Mouse (Mus musculus) adrenal gland, postnatal 36 days (tissue): ENCODE measurements around the gene Dpp10. TPM values are rescaled to one million over a fixed set of nuclear protein-coding genes. Genes with fewer than 3 reads are reported as not detected.

Experiments used
- DNase-seq, 2 experiments: peaks; one replicate each; pipeline ENCODE4 v3.0.0; 2021; ENCODE audit warnings: mixed read lengths in 1 of 2
- long read RNA-seq, 2 experiments: library from polyadenylated mRNA; stranded (forward); transcript quantifications; one replicate each; pipeline ENCODE4 v2.0.0; 2021; ENCODE audit warnings: borderline sequencing depth in 2 of 2
- total RNA-seq, 2 experiments: library from RNA; stranded (reverse); gene quantifications; 2 replicates each; pipeline ENCODE4 v1.2.3; 2021

Dpp10 gene
- under 1 TPM; 0.10 to 0.49 TPM for total RNA-seq
- long read RNA-seq, experiment 1, full-length matches to known transcripts: 1 of 1 reads
- long read RNA-seq, experiment 1, partial matches to known transcripts: 0 of 1 reads
- long read RNA-seq, experiment 1, other reads (novel, unspliced or antisense): 0 of 1 reads
- long read RNA-seq, experiment 2: 0 reads

- DNase-seq: no peak
Measured at GRCm38 (mm10) chr1:124044925-124045640, at the start of gene Dpp10. Gene Dpp10 (minus strand): TSS chr1:124045559.

- DNase-seq: no peak
Measured at GRCm38 (mm10) chr1:124048544-124048943, 3.2 kb upstream of the Dpp10 start.

DNA sequence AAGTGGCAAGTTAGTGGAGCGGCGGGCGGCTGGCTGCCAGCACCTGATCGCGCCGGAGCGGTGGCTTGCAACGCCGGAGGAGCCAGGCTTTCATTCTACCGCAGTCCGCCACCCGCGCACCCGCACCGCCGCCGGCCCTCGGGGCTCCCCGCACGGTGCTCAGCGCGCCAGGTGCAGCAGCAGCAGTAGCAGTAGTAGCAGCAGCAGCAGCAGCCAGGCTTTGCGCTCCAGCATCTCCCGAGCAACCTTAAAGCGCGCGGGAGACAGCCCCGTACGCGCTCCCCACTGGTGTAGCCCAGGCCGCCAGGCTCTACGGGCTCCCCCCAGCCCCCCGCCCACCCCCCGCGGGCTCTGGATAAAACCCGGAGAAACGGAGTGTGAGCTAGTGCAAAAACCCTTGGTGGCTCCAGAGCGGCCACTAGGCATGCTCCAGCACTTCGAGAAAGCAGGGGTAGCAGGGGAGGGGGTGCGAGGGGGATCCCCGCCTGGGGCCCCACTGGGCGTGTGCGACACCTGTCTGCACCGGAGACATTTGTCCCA, 472 bp upstream of the Dpp10 start:
- DNase-seq: peak; percentile 0 to 11

DNA sequence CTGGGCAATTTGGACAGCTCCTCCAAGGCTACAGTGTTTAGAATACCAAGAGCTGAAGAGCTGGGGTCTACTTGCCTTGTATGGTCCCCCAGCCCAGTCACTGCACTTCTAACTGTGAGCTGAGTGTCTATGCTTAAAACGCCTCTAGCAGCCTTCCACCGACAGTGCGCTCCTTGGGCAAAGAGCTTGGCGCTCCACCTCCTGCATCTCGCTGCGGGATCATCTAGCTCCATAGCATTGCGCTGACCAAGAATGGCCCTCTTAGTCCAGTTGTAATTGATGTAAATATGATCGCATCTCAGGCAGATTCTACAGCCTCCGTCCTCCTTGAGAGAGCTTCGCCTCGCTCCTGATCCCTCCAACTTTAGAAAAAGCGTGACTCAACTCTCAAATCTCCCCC, 1.2 kb downstream of the Dpp10 start:
- no peak for DNase-seq

GRCm38 (mm10) chr1:124043421-124043820, 1.9 kb downstream of the Dpp10 start:
- no peak for DNase-seq

GRCm38 (mm10) chr1:124041559-124041958, 3.8 kb downstream of the Dpp10 start:
- DNase-seq: peak; percentile 23 to 30

- no peak for DNase-seq
Measured at GRCm38 (mm10) chr1:124035306-124035990, 9.9 kb downstream of the Dpp10 start.

GRCm38 (mm10) chr1:124032677-124033076, 12.7 kb downstream of the Dpp10 start:
- no peak for DNase-seq

GRCm38 (mm10) chr1:124031968-124032367, 13.4 kb downstream of the Dpp10 start:
- DNase-seq: no peak

GRCm38 (mm10) chr1:124002797-124003196, 42.6 kb downstream of the Dpp10 start:
- no peak for DNase-seq

DNA sequence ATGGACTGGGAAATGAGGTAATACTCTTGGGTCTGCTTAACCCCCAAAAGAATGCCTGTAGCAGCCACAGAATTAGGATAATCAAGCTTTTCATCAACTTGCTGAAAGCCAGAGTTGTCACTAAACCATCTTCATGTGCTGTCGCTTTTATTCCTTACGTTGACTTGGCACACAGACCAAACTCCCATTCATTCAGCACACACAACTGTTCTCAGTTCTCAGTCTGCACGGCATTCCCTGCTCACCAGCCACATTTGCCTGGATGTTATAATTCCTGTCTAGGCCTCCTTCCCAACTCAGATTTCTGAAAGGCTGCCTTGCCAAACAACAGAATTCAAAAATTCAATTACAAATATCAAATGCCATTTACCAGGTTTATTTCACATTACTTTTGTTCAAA, 49.6 kb downstream of the Dpp10 start:
- DNase-seq: no peak

DNA sequence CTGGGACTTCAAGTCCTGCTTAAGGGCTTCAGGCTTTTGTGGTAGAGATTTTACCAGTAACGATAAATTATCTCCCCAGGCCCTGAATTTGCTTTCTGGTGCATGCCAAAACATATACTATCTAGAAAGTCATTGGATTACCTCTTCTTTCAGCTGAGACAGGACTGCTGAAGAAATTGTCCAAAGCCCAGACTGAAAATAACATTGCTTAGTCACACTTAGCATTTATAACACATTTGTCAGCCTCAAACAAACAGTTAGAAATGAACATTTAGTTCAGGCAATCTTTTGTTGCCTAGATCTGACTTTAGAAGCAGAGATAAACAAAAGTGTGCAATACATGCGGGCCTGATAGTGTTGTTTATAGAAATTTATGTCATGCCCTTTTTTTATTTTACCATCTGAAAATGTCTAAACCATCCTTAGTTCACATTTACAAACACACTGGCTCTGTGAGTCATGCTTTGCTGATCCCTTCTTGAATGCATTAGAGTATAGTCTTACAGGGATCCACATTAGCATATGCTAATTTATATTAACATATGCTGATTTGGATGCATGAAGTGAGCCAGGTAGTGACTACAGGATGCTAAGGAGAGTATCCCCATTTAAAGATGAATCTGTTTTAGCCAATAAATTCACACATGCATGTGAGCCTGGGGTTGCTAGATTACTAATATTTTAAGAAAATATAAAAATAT, 59.9 kb downstream of the Dpp10 start:
- DNase-seq: no peak

- DNase-seq: no peak
Measured at GRCm38 (mm10) chr1:123978597-123978996, 66.8 kb downstream of the Dpp10 start.

DNA sequence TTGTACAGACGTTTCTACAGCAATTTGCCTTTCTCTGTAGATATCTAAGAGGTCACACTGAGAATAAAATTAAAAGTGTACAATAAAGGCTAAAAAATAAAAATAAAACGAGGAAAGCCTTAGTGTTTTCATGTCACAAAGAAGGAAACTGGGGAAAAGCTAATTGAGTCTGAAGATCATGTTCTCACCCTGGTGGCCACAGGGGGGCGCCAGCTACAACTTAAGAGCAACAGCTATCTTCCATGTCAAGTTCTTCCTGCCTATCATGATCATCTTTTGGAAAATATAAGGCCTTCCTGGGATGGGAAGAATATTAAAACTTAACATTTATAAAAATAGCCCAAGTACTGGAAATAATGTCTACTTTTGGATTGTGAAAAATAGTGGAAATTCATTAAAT, 70.7 kb downstream of the Dpp10 start:
- peak; percentile 30 to 48 for DNase-seq

- no peak for DNase-seq
Measured at GRCm38 (mm10) chr1:123946149-123946548, 99.2 kb downstream of the Dpp10 start.

GRCm38 (mm10) chr1:123940826-123941225, 104.5 kb downstream of the Dpp10 start:
- no peak for DNase-seq

DNA sequence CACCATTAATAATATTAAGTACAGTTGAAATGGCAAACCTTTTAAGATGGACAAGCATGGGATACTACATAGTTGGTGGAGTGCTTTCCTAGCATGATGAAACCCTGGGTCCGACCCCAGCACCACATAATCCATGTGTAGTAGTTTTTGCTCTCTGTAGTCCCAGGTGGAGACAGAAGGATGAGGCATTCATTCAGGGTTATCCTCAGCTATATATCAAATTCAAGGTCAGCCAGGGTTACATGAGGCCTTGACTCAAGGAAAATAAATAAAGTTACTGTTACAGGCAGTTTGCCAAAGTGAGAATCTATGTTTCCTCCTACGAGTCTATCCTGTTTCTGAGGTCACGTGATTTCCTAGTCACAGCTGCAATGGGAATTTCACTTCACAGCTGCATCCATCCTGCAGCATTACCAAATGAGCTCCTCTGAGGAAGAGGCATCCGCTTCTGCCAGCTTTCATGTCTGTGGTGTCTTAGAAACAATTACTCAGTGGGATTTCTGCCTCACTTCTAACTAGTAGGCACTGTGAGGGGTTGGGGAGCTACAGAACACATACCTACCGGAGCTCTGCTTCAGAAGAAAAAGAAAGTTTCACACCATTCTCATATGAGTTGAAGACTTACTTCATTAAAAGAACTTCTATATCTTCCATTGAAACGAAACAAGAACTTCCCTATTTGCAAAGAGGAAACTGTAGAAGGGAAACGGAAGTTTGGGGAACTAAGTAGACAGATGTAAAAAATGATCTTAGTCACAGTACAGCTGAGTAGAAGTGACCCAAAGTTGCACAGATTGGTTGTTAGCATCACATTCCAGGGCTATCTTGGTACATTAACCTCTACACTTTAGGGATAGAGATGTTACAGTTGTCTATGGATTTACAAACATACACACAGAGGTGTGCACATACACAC, 111.3 kb downstream of the Dpp10 start:
- peak in 1 of 2 experiments; percentile 1 for DNase-seq

DNA sequence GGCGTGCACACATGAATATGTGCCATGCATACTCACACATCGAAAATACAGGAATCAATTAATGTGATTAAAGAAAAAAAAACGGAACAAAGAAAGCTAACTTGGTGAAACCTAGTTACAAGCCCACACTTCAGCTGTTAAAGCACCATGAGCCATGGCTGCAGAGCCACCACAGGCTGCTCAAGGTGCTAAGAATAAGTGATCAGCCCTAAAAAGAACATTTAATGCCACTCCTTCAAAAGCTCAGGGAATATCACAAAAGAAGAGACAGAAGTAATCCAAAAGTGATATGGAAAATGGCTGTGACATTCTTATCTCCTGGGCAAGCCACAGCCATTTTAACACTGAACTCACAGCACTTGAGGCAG, 117.4 kb downstream of the Dpp10 start:
- no peak for DNase-seq

GRCm38 (mm10) chr1:123927278-123928002, 117.9 kb downstream of the Dpp10 start:
- DNase-seq: no peak

GRCm38 (mm10) chr1:123924905-123925304, 120.5 kb downstream of the Dpp10 start:
- no peak for DNase-seq

GRCm38 (mm10) chr1:123923907-123924306, 121.5 kb downstream of the Dpp10 start:
- no peak for DNase-seq
